Mouse (Mus musculus) intestine, embryonic 16.5 days (tissue): ENCODE data around the gene Pls3. TPM values are rescaled to one million over a fixed set of nuclear protein-coding genes. Genes with fewer than 3 reads are reported as not detected.
"Not testable (repeated sequence)": the region's sequence is repeated elsewhere in the genome, so short reads cannot be mapped to it uniquely, and the experiment has no call there.

Experiments
- ATAC-seq: fragments of 200-750 bp; cut with Nextera tagmentation; 2 replicates; pipeline ENCODE4 v1.8.0; 2017; ENCODE audit warnings: moderate TSS enrichment, moderate library complexity
- H3K27ac ChIP-seq: fragments of 300-500 bp; sonication (generic); 2 replicates; pipeline ENCODE4 v1.5.1; 2014; ENCODE audit warnings: mild to moderate bottlenecking, low read length
- H3K27me3 ChIP-seq: fragments of 300-500 bp; sonication (generic); replicated peaks from 2 replicates; pipeline ENCODE4 v1.6.1; 2014; ENCODE audit warnings: low read length, control low read depth, mixed read lengths; ENCODE audit not compliant: control insufficient read depth, insufficient read depth
- H3K36me3 ChIP-seq: fragments of 300-500 bp; sonication (generic); 2 replicates; pipeline ENCODE4 v1.6.1; 2014; ENCODE audit warnings: low read length, control low read depth; ENCODE audit not compliant: control insufficient read depth, insufficient read depth
- H3K4me1 ChIP-seq: fragments of 300-500 bp; sonication (generic); 2 replicates; pipeline ENCODE4 v1.6.1; 2014; ENCODE audit warnings: low read length, control low read depth, mixed read lengths; ENCODE audit not compliant: control insufficient read depth, insufficient read depth
- H3K4me2 ChIP-seq: fragments of 300-500 bp; sonication (generic); 2 replicates; pipeline ENCODE4 v1.6.1; 2014; ENCODE audit warnings: low read depth, low read length, control low read depth
- H3K4me3 ChIP-seq: fragments of 300-500 bp; sonication (generic); 2 replicates; pipeline ENCODE4 v1.5.1; 2014; ENCODE audit warnings: mild to moderate bottlenecking, low read length
- H3K9ac ChIP-seq: fragments of 300-500 bp; sonication (generic); 2 replicates; pipeline ENCODE4 v1.6.1; 2014; ENCODE audit warnings: low read depth, low read length
- H3K9me3 ChIP-seq: fragments of 300-500 bp; sonication (generic); 2 replicates; pipeline ENCODE4 v1.6.1; 2016; ENCODE audit warnings: low read length, control low read depth; ENCODE audit not compliant: control insufficient read depth
- WGBS: fragments of 180-500 bp; shearing (Covaris S2); extraction: QIAGEN DNeasy Blood & Tissue Kit; methylation state at CpG from one replicate; pipeline ENCODE4 v1.1.7; 2014; 5-methylcytosine and 5-hydroxymethylcytosine counted together
- polyA plus RNA-seq: library from polyadenylated mRNA; unstranded; fragments of >200 nt; fragmentation: Nextera tagmentation; extraction: Ambion mirVana; gene quantifications from 2 replicates; pipeline ENCODE4 v1.2.1, GENCODE M21; 2015

Gene Pls3
- polyA plus RNA-seq, 1 experiment from 2014 or later: 56.9 TPM

- not testable (repeated sequence) for H3K36me3 ChIP-seq, H3K9ac ChIP-seq, H3K4me2 ChIP-seq, H3K4me3 ChIP-seq, H3K9me3 ChIP-seq, H3K27me3 ChIP-seq, H3K4me1 ChIP-seq, ATAC-seq, H3K27ac ChIP-seq
Measured at GRCm38 (mm10) chrX:75754531-75754930, 120.5 kb downstream of the Pls3 start.

DNA sequence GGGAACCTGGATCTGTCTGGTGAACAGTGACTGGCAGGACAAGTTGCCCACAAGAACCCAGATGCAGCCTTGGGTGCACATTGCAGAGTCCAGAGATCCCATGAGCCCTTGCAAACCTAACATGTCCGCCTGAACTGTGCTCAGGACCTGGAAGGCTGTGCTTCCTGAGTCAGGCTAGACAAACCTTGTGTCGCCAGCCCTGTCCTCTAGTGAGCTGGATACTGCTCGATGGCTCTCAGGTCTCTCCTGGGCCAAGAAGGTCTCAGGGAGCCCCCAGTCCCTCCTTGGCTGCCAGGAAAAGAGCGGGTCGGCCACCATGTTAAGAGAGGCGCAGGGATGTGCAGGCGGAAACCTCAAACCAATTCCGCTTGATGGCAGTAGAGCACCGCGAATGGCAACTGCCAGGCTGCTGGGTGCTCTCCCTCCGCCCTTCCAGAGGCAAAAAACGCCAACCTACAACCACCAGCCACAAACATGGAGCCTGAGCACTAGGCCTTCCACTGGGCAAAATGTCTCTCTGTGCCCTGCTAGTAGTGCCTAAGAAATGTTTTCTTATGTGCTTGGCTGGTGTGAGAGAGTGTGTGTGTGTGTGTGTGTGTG lies 124.8 kb downstream of the Pls3 start:
- H3K36me3 ChIP-seq, H3K27ac ChIP-seq, H3K9ac ChIP-seq, ATAC-seq, H3K4me1 ChIP-seq, H3K27me3 ChIP-seq, H3K4me2 ChIP-seq, H3K4me3 ChIP-seq, H3K9me3 ChIP-seq: not testable (repeated sequence)
- 69% methylated on average over 4 of the region's 12 CpGs for WGBS

DNA sequence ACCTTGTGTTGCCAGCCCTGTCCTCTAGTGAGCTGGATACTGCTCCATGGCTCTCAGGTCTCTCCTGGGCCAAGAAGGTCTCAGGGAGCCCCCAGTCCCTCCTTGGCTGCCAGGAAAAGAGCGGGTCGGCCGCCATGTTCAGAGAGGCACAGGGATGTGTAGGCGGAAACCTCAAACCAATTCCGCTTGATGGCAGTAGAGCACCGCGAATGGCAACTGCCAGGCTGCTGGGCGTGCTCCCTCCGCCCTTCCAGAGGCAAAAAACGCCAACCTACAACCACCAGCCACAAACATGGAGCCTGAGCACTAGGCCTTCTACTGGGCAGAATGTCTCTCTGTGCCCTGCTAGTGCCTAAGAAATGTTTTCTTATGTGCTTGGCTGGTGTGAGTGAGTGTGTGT lies 125.7 kb downstream of the Pls3 start:
- not testable (repeated sequence) for H3K4me3 ChIP-seq, H3K27me3 ChIP-seq, ATAC-seq, H3K36me3 ChIP-seq, H3K27ac ChIP-seq, H3K9ac ChIP-seq, H3K9me3 ChIP-seq, H3K4me2 ChIP-seq, H3K4me1 ChIP-seq
- 67% methylated on average over 10 of the region's 10 CpGs for WGBS

- not testable (repeated sequence) for H3K36me3 ChIP-seq, H3K27me3 ChIP-seq, ATAC-seq, H3K27ac ChIP-seq, H3K9me3 ChIP-seq, H3K9ac ChIP-seq, H3K4me2 ChIP-seq, H3K4me1 ChIP-seq, H3K4me3 ChIP-seq
- WGBS: 75% methylated on average over 13 of the region's 14 CpGs
Measured at GRCm38 (mm10) chrX:75744466-75744865, 130.5 kb downstream of the Pls3 start.

- H3K4me1 ChIP-seq, H3K27me3 ChIP-seq, H3K27ac ChIP-seq, H3K9me3 ChIP-seq, H3K9ac ChIP-seq, H3K36me3 ChIP-seq, H3K4me3 ChIP-seq, ATAC-seq, H3K4me2 ChIP-seq: not testable (repeated sequence)
- 59% methylated on average over 2 of the region's 8 CpGs for WGBS
Measured at GRCm38 (mm10) chrX:75739464-75739863, 135.5 kb downstream of the Pls3 start.
